Comparison of ENCODE assay signal across 17 mouse cellular contexts in genomic region chr9:65529659-65530058, GRCm38 (mm10). TPM values are rescaled to one million over a fixed set of nuclear protein-coding genes. Genes with fewer than 3 reads are reported as not detected.
A peak's percentile ranks its signal among the peaks of the same experiment; 100 is the strongest.
DNase-seq lines count a peak whose midpoint lies in the region; ATAC-seq and TF ChIP-seq lines count a peak whose summit lies in the region.
"Had no signal": no experiment of that assay in that cellular context is flagged by ENCODE, and none has a peak within 500 bp of the region (broad histone marks: within the 10 kb centered on the region; RNA-seq: fewer than 3 reads in every experiment).

No protein-coding gene starts in this region.

- H3K27ac ChIP-seq in bone marrow, adult 2 months (ENCODE audit: control insufficient read depth, insufficient read depth, low read depth, low read length, poor library complexity), result peak overlapping the region; percentile 31; the same call in 1 of the 2 replicates
- H3K27ac ChIP-seq in liver, embryonic 13.5 days, result peak overlapping the region; percentile 92
- H3K27ac ChIP-seq in hindbrain, embryonic 12.5 days, result no peak overlapping the region
- H3K27ac ChIP-seq: limb, embryonic 15.5 days; neural tube, embryonic 12.5 days had no signal

- no peak for TF ChIP-seq POLR2A in bone marrow, adult 2 months (IDR thresholded peaks at IDR 0.05; ENCODE audit: borderline replicate concordance, control insufficient read depth, low read depth, low read length)

- ATAC-seq in liver, embryonic 13.5 days (ENCODE audit: low read depth), result peak; percentile 88
- ATAC-seq in hindbrain, embryonic 12.5 days (ENCODE audit: low FRiP score), result no peak
- ATAC-seq: hindbrain, embryonic 16.5 days; midbrain, embryonic 16.5 days had no signal

- no peaks in the 10 kb centered on the region for H3K27me3 ChIP-seq in liver, embryonic 13.5 days
- no peaks in the 10 kb centered on the region for H3K27me3 ChIP-seq in hindbrain, embryonic 12.5 days
- H3K27me3 ChIP-seq: limb, embryonic 15.5 days; neural tube, embryonic 12.5 days had no signal

- H3K4me1 ChIP-seq in bone marrow, adult 2 months (ENCODE audit: control insufficient read depth, insufficient read depth, low read length), result peaks cover 8% of the 10 kb centered on the region
- peaks cover 79% of the 10 kb centered on the region for H3K4me1 ChIP-seq in liver, embryonic 13.5 days (replicated peaks)
- no peaks in the 10 kb centered on the region for H3K4me1 ChIP-seq in hindbrain, embryonic 12.5 days
- H3K4me1 ChIP-seq: limb, embryonic 15.5 days; neural tube, embryonic 12.5 days had no signal

- WGBS in bone marrow, adult 2 months, result 55% methylated on average over 8 of the region's 8 CpGs
- WGBS in liver, embryonic 13.5 days (ENCODE audit: insufficient replicate concordance), result 31% methylated on average over 8 of the region's 8 CpGs
- 64% methylated on average over 8 of the region's 8 CpGs for WGBS in hindbrain, embryonic 12.5 days

- DNase-seq in spleen, postnatal 36 days (ENCODE audit: low spot score in 2 of 2), result peak; percentile 50 to 67
- no peak for DNase-seq in spleen, adult 18-20 months
- DNase-seq in liver, embryonic 13.5 days, result peak; percentile 74
- DNase-seq in adipocyte (ENCODE audit: low spot score), result no peak
- no peak for DNase-seq in frontal cortex, postnatal 14 days (ENCODE audit: low spot score in 2 of 2)
- DNase-seq: cerebellum, adult 18-20 months; gastrocnemius, postnatal 36 days; kidney, adult 2 months; lung, postnatal 36 days had no signal

- H3K4me3 ChIP-seq in bone marrow, adult 2 months (replicated peaks; ENCODE audit: control insufficient read depth, low read depth, low read length), result no peak overlapping the region
- H3K4me3 ChIP-seq in liver, embryonic 13.5 days (replicated peaks), result no peak overlapping the region
- no peak overlapping the region for H3K4me3 ChIP-seq in hindbrain, embryonic 12.5 days
- H3K4me3 ChIP-seq: limb, embryonic 15.5 days; neural tube, embryonic 12.5 days had no signal

- no peaks in the 10 kb centered on the region for H3K9me3 ChIP-seq in liver, embryonic 13.5 days (replicated peaks)
- no peaks in the 10 kb centered on the region for H3K9me3 ChIP-seq in hindbrain, embryonic 12.5 days (replicated peaks)
- H3K9me3 ChIP-seq: limb, embryonic 15.5 days had no signal

- peak overlapping the region; percentile 59; the same call in 1 of the 2 replicates for H3K9ac ChIP-seq in liver, embryonic 13.5 days
- H3K9ac ChIP-seq in hindbrain, embryonic 12.5 days, result no peak overlapping the region
- H3K9ac ChIP-seq: limb, embryonic 15.5 days; neural tube, embryonic 12.5 days had no signal

- H3K4me2 ChIP-seq in liver, embryonic 13.5 days, result peak overlapping the region; percentile 56
- H3K4me2 ChIP-seq in hindbrain, embryonic 12.5 days (replicated peaks), result no peak overlapping the region
- H3K4me2 ChIP-seq: limb, embryonic 15.5 days; neural tube, embryonic 12.5 days had no signal

- TF ChIP-seq CTCF in bone marrow, adult 2 months (IDR thresholded peaks at IDR 0.05; ENCODE audit: control insufficient read depth, insufficient read depth, low read length), result no peak

- no peaks in the 10 kb centered on the region for H3K36me3 ChIP-seq in liver, embryonic 13.5 days
- no peaks in the 10 kb centered on the region for H3K36me3 ChIP-seq in hindbrain, embryonic 12.5 days
- H3K36me3 ChIP-seq: limb, embryonic 15.5 days; neural tube, embryonic 12.5 days had no signal

RNA-seq across cellular contexts. Expression of gene Ankdd1a, which starts 9.7 kb away (rescaled TPM):
- 1.2 TPM in 1 of 2 replicates, not detected in the other for polyA plus RNA-seq in bone marrow, adult 2 months (2011; ENCODE audit: insufficient read depth, insufficient read length, low replicate concordance, missing spikeins)
- polyA plus RNA-seq in liver, embryonic 13.5 days (2015; fragmentation: Nextera tagmentation; extraction: Ambion mirVana), result not detected in 2 replicates
- polyA plus RNA-seq in hindbrain, embryonic 12.5 days (2016; fragmentation: Nextera tagmentation; extraction: Ambion mirVana), result 0.22 TPM in 1 of 2 replicates, not detected in the other
- polyA plus RNA-seq: heart, embryonic 16.5 days; testis, adult 2 months had no signal

RNA-seq across cellular contexts. Expression of gene Plekho2, which starts 50.2 kb away (rescaled TPM):
- 25.7 and 55.0 TPM in 2 replicates for polyA plus RNA-seq in bone marrow, adult 2 months (2011; ENCODE audit: insufficient read depth, insufficient read length, low replicate concordance, missing spikeins)
- polyA plus RNA-seq in liver, embryonic 13.5 days (2015; fragmentation: Nextera tagmentation; extraction: Ambion mirVana), result 24.2 and 31.6 TPM in 2 replicates
- 12.4 and 14.1 TPM in 2 replicates for polyA plus RNA-seq in hindbrain, embryonic 12.5 days (2016; fragmentation: Nextera tagmentation; extraction: Ambion mirVana)

RNA-seq across cellular contexts. Expression of gene Pif1, which starts 57.3 kb away (rescaled TPM):
- polyA plus RNA-seq in bone marrow, adult 2 months (2011; ENCODE audit: insufficient read depth, insufficient read length, low replicate concordance, missing spikeins), result 16.5 and 29.8 TPM in 2 replicates
- 11.0 and 13.8 TPM in 2 replicates for polyA plus RNA-seq in liver, embryonic 13.5 days (2015; fragmentation: Nextera tagmentation; extraction: Ambion mirVana)
- polyA plus RNA-seq in hindbrain, embryonic 12.5 days (2016; fragmentation: Nextera tagmentation; extraction: Ambion mirVana), result 13.9 and 16.5 TPM in 2 replicates

Comparison
In these comparisons a context has a peak if more than half of its experiments do, and no peak if none do; other contexts are left out.
1. DNase-seq: peak in spleen, postnatal 36 days (2 of 2) and liver, embryonic 13.5 days (single experiment); none in spleen, adult 18-20 months (0 of 2), adipocyte (single experiment) and frontal cortex, postnatal 14 days (0 of 2).